Mouse (Mus musculus): Measurements from ENCODE around the gene Pxk.
"Not testable (repeated sequence)": the region's sequence is repeated elsewhere in the genome, so short reads cannot be mapped to it uniquely, and the experiment has no call there.

Pxk gene

DNA sequence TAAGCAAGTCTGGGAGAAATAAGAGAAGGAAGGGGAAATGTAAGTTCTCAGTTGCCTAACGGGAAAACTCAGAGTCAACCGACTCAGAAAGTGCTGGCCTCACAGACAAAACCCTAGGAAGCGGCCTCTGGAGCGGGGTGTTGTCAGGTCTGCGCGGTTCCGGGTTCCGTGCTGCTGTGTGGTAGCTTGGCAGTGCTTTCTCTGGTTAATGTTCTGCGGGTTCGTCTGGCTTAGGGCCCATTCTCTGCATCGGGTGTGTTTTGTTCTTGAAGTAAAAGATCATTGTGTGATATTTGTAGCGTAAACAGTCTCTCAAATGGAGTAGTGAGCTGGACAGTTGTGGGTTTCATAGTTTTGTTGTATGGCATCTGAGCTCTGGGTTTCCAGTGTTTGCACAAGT is 4.7 kb downstream of the Pxk start:
- DNase-seq (ENCODE audit: low spot score in 2 of 2), result no peak

DNA sequence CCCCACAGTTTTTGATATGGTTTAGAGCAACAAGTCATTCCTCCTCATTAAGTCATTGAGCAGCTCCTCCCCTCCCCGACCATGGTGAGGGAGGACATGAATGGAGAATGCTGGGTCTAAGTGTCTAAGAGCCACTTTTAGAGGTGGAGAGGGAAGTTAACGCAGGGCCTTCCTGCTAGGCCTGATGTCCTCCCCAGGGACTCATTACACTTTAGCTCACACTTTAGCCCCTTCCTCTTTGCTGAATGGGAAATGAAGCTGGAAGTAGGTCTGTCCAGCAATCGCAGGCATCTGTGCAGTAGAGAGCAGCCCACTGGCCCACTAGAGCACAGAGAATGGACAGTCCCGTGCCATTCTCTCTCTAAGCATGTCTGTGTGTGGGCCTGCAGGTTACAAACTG is 10.0 kb downstream of the Pxk start:
- DNase-seq (ENCODE audit: low spot score in 2 of 2), result no peak

DNA sequence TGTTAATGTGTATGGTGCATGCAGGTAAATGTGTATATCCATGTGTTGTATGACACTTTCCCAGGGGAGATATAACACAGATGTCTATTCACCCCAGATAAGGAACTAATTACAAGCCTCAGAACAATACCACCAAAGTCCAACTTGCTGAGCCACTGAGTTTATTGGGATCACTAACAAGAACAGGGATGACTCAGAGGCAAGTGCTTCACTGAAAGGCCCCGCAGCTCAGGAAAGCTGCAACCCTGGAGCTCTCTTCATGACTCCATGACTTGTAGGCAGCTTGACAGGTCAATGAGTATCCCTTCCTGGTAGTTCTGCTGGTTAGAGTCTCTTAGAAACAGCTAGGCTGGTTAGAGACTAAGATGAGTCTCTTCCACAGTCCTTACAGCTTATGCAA is 11.0 kb downstream of the Pxk start:
- no peak for DNase-seq (ENCODE audit: low spot score in 2 of 2)

DNA sequence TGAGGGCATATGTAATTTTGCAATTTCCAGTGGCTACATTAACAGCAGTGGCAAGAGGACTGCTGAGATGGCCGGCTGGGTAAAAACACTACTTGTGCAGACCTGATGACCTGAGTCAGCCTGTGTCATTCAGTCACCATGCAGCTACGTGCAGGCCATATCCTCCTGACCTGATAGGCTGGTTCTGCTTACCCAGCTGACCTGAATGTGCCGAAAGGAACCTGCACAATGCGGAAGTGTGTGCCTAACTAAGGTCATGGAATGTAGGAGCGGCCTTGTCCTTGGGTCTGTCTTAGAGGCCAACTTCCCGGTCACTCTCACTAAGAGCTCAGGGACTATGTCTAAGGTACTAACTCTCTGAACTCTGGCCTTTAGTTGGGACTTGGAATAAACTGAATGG is 13.5 kb downstream of the Pxk start:
- DNase-seq (ENCODE audit: low spot score in 2 of 2), result no peak

DNA sequence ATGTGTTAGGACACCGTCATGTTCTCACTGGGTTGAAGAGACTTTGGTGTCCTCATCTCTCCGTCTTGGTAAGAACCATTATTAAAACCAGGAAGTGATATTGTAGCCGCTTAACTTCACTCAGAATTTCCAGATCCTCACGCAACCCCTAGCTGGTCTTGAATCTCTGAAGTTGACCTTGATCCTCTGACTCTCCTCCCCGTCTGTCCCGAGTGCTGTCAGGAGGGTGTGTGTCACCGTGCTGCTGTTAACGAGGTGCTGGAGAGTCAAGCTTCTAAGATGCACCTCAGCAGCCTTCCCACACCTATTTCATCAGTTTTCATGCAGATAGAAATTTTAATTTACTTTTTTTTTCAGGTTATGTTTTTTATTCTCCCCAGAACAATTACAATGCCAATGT is 14.0 kb downstream of the Pxk start:
- DNase-seq (ENCODE audit: low spot score in 2 of 2), result no peak

DNA sequence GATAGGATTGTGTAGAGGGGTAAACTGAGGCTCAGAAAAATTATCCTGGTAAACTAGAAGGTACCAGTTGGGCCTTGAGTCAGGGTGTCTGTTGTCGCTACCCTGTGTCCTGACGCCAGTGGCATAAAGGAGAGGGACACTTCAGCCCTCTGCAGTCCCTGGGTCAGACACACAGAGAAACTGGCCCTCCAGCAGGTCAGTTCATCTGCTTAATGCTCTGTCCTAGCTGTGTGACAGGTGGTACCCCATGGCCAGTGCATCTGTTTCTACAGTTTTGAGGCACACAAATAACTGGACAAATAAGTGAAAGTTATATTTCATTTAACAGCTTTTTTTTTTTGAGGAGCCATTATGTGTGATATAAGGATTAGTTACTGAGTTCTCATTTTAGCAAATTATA is 15.6 kb downstream of the Pxk start:
- no peak for DNase-seq (ENCODE audit: low spot score in 2 of 2)

DNA sequence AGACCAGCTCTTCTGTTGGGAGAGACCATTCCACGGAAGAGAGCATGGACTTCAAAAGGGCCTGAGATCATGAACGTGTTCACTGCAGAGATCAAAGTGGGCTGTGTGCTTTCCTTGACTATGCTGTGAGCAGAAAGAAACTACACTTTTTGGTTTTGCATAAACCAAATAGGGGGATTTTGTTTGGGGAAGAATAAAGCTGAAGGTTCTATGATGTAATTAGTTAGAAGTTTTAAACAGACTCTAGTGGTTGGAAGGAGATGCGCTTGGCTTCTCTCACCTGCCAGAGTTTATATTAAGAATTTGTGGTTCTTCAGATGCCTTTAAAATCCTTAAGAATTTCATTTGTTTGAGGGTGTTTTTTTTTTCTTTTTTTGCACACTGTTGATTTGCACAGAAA is 16.3 kb downstream of the Pxk start:
- DNase-seq (ENCODE audit: low spot score in 2 of 2), result no peak

DNA sequence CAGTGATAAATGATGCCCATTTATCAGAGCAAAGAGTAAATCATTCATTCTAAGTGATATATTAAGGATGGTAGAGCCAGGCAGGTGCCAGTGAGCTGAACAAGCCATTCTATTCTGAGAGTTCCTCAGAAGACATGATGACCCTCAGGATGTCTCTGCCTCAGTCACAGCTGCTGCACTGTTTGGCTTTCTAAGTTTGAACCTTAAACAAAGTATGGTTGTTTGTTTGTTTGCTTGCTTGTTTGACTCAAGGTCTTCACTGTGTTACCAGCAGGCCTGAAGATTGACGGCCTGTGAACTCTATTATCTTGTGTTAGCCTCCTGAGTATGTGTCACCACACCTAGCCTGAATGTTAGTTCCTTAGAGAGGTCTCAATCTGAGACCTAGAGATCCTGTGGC is 16.7 kb downstream of the Pxk start:
- DNase-seq (ENCODE audit: low spot score in 2 of 2), result no peak

DNA sequence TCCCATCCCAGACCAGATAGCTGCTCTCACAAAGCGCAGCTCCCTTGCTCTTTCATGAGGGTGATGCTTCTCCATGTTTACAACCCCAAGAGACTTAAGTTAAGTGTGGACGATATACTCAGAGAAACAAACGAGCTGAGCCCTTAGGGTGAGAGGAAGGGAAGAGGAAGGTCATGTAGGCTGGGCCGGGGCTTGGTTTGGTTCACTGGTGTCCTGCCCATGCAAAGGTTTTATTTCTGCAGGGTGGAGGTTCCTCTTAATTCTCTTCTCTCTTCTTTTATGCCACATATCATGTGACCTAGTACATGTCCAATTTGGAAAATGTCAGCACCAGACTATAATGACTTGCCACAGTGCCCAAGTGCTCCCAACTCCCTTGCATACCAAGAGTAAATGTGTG is 17.8 kb downstream of the Pxk start:
- no peak for DNase-seq (ENCODE audit: low spot score in 2 of 2)

DNA sequence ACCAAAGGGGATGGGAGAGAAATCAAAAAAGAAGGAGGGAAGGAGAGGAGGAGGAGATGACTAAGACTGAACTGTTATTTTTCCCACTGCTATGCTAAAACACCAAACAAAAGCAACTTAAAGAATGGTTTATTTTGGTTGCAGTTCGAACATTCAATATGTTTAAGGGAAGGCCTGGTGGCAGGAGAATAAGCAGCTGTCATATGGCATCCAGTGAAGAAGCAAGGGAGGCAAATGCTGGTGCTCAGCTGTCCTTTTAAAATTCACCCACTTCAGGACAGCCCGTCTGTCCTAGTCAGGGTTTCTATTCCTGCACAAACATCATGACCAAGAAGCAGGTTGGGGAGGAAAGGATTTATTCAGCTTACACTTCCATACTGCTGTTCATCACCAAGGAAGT is 19.4 kb downstream of the Pxk start:
- no peak for DNase-seq (ENCODE audit: low spot score in 2 of 2)

DNA sequence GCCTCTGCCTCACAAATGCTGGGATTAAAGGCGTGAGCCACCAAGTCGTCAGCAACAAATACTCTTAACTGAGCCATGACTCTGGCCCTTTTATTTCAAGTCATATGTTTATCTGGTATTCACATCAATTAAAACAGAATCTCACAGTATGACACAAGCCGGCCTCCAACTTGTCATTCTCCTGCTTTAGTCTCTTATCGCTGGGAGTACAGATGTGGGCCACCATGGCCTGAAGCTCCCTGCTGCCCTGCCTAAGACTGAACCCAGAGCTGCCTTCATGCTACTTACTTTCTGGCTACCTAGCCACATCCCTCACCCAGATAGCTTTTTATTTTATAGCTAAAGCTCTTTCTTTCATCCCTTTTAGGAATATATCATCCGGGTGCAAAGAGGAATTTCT is 21.4 kb downstream of the Pxk start:
- DNase-seq (ENCODE audit: low spot score in 2 of 2), result no peak

DNA sequence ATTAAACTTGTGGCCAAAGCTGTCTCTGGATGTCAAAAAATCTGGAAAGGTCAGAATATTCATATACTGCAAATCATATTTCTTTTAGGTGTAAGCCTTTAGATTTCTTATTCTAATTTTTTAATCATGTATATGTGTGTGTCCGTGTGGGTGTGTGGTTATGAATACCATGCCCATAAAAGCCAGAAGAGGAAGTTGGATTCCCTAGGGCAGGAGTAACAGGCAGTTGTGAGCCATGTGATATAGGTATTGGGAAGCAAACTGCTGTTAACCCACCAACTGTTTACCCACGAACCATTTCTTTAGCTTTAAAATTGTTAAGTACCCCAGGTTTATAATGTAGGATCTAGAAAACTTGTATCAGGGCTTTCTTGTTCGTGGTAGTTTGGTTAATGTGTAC is 21.9 kb downstream of the Pxk start:
- no peak for DNase-seq (ENCODE audit: low spot score in 2 of 2)

DNA sequence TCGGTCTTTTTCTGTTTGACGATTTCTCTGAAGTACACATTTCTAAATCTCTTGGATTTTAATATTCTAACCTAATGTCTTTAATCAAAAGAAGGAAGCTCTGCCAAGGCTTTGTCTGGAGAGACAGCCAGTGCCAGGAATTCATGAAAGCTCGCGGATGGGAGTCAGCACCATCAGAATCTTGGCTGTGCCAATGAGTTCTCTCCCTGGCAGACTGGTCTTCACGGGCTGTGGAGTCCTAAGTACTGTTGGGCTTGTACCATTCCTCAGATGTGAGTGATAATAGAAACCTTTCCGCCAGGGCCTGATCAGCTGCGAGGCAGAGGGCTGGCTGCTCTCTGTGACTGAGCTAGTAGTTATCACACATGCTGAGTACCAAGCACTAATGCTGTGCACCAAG is 25.1 kb downstream of the Pxk start:
- peak in 1 of 2 experiments; percentile 14 for DNase-seq (ENCODE audit: low spot score in 2 of 2)

DNA sequence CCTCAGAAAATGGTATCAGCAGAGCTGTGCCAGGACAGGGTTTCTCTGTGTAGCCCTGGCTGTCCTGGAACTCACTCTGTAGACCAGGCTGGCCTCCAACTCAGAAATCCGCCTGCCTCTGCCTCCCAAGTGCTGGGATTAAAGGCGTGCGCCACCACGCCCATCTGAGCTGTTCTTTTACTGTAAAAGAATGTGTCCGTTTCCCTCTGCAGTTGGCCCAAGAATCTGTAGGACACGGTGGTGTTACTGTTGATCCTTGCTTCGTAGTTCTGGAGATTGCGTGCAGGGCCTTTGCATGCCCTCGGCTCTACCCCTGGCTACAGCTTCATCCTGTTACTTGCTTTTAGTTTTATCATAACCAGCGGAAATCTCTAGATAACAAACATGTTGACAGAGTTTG is 25.6 kb downstream of the Pxk start:
- not testable (repeated sequence) for DNase-seq (ENCODE audit: low spot score in 2 of 2)

DNA sequence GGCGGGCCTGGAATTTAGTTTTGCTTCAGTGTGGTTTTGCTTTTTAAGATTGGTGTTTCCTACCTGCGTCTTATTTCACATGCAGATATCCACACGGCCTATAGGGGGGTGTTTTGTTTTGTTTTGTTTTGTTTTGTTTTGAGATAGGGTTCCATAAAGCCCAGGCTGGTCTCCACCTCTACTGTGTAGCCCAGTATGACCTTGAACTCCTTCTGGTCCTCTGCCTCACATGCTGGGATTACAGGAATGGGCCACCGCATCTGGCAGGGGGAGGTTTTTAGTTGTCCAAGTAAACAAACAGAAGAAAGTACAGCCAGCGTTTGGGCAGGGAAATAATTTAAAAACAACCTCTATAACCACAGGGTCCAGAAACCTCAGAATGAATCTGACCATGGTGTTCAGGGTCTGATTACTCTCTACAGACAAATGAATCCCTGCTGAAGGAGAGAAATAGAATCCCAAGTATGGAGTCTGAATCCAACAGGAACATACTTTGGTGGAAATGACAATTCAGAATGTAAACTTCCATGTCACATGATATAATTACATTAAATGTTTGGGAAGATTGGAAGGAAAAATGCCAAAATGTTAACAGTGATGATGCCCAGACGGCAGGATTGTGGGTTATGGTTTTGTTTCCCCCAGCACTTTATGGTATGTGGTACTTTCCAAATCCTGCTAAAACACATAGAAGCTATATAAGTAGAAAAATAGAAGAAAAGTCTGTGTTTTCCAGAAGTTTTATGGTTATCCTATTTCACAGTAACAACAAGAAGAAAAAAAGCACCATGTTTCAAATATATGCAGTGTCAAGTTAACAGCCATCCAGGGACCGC is 26.3 kb downstream of the Pxk start:
- DNase-seq (ENCODE audit: low spot score in 2 of 2), result no peak

DNA sequence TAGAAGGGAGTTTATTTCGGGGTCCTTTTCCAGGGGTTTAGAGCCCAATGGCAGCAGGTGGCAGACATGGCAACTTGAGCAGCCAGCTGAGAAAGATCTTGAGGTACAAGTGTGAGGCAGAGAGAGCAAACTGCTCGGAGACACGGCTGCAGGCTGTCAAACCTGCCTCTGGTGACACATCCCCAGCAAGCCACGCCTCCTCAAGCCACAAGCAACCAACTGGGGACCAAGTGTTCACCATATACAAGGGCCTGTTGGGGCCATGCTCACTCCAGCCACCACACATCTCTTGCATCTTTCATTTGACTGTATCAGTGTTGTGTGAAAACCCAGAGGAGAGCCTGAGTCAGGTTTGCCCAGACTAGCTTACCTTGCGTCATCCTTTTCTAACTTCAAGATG is 30.0 kb downstream of the Pxk start:
- no peak for DNase-seq (ENCODE audit: low spot score in 2 of 2)

DNA sequence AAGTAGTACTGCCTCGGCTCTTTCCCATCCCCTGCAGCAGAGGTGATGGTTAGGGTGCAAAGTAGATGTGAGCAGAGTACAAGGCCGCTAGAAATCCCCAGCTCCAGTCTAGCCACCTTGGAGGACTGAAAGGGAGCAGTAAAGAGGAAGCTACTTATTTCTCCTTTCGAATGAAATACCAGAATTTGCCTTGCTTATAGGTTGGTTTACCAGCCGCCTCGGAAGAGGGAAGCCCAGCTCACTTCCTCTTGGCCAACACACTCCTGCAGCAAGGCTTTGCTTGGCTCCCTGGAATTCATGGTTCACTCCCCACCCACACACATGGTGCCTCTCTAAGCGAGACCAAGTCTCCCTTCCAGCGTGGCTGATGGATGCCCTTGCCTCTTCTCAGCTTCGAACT is 34.8 kb downstream of the Pxk start:
- DNase-seq (ENCODE audit: low spot score in 2 of 2), result peak in 1 of 2 experiments; percentile 15

DNA sequence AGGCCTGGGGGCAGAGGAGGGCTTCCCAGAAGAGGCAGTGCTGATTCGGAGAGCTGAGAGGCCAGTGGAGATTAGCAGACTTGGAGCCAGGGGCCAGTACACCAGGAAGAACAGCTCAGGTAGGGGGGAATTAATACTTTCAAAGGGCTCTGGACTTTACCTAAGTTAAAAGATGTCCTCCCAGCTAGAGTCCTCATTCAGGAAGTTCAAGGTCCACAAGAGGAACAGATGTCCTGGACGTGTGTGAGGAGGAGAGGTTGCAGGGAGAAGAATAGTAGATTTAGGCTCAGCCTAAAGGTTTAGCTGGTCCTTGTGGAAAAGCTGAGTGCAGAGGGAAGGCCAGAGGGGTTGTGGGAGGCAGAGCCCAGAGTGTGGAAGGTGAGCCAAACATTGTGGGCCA is 36.2 kb downstream of the Pxk start:
- DNase-seq (ENCODE audit: low spot score in 2 of 2), result no peak

DNA sequence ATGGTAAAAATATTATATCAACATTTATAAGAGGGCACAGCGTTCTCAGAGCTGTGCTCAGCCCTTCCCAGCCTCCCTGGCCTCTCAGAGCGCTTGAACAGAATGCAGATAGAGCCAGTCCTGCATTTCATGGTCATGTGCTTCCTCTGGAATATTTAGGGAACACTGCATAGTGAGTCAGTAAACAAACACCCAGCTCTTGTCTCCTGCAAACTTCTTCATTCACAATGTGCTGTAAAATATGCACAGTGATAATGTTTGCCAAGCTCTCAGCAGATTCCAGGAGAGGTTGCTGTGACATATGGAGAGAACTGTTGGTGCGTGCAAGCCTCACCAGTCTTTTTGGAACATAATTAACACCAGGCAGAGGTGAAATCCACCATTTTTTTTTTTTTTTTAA is 37.1 kb downstream of the Pxk start:
- DNase-seq (ENCODE audit: low spot score in 2 of 2), result peak in 1 of 2 experiments; percentile 29

DNA sequence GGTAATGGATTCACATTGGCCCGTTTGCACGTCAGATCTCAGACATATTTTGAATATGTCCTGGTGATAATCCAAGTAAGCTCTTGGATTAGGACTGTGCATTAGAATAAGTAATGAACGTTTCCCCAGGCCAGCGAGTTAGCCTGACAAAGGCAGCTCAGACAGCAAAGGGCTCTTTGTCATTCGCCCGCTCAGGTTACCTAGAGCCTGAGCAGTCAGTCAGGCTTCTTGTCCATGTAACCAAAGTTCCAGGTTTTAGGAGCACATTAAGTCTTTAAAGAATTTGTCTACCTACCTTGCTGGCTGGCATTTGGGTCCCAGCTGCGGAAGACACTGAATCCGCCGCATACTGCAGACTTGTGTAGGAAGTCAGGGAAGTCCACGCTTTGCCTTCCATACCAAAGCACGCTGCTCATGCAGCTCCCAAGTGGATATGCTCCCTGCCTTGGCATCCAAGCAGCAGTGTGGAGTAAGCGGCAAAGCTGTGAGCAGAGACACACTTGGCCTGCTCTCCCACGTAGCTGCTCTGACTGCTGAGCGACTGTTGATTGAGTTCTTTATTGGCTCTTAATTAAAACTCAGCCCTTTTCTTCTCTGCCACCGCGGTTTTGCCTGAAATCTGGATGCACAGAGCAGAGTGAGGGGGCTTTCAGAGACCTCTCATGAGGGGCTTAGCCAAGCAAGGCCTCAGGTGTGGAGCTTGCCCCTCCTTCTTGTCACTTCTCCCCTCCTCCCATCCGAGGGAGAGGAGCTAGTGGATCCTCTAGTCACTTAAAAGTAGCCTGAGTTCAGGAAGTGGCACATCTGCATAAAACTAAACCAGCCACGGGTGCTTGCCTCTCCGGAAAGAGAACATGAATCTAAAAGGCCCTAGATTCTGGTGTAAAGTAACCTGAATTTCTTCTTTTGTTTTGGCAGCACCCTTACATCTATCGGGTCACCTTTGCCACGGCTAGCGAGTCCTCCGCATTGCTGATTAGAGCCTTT is 42.0 kb downstream of the Pxk start:
- no peak for DNase-seq (ENCODE audit: low spot score in 2 of 2)

DNA sequence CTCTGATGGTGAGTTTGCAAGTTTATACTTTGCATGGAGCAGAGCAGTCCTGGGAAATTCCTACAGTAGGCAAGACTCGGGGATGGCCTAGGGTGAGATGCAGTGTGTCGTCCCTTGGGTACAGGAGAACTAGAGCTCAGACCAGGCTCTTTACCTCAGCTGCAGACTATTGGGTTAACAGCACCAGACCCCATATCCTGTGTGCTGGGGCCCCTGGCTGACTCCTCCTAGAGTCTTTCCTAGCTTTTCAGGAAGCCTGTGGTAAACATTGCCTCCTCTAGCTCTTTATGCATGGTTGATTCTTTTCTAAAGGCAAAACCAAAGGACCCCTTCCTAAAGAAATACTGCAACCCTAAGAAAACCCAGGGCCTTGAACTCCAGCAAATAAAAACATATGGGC is 43.1 kb downstream of the Pxk start:
- DNase-seq (ENCODE audit: low spot score in 2 of 2), result no peak

DNA sequence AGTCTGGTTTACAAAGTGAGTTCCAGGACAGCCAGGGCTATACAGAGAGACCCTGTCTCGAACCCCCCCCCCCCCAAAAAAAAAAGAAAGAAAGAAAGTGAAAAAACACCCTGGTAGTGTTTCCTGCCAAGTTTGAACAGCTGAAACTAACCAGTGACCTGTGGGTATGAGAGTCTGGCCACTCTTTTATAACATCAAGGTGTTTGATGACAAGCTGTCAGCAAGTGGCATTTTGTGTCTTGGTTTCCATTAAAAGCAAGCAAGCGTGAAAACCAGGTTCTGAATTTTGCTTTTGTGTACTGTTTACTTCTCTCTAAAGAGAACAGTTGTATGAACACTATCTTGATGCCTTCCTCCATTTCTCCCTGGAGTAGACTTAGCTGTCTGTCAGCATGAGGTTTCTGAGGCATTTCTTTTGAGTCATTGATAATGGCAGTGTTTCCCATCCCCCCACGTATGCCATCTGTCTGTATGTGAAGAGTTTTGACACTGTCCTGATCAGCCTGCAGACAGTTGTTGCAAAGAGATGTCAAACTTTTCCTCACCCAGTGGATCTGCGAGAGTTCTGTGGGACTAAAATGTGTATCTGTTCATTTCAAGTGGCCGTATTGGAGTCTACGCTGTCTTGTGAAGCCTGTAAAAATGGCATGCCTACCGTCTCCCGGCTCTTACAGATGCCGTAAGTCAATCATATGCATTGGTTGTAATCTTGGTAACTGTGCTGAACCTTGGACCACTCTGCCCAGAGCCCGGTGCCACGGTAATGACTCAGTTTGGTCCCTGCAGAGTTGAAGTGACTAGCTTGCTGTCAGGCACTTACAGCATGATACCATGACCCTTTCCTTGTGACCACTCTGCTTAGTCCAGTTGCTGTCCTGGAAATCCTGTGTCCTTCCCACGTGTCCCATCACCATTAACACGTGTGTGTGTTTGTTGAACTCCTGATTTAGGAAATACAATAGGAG is 47.9 kb downstream of the Pxk start:
- no peak for DNase-seq (ENCODE audit: low spot score in 2 of 2)

All from heart, adult 9 months (tissue).